Comparison of ENCODE assay signal across 13 mouse cellular contexts in the genomic region with DNA sequence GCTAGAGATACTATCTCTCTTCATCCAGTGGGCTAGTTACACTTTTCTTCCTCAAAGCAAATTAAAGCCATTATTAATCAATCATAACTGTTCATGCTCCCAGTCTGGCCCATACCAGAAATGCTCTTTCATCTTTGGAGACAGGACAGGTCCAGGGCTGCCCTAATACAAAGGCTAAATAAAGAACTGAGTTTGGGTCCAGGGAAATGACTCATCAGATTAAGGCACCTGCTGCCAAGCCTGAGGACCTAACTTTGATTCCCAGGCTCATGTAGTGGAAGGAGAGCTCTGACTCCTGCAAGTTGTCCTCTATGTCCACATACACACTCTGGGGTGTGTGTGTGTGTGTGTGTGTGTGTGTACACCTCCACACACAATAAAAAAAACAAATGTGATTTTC. TPM values are rescaled to one million over a fixed set of nuclear protein-coding genes. Genes with fewer than 3 reads are reported as not detected.
DNase-seq lines count a peak whose midpoint lies in the region; TF ChIP-seq lines count a peak whose summit lies in the region.
"Had no signal": no experiment of that assay in that cellular context is flagged by ENCODE, and none has a peak within 500 bp of the region (broad histone marks: within the 10 kb centered on the region; RNA-seq: fewer than 3 reads in every experiment).

No protein-coding gene starts in this region.

- TF ChIP-seq CTCF in gastrocnemius, adult 2 months (IDR thresholded peaks at IDR 0.05), result no peak

- no peak for DNase-seq in gastrocnemius, adult 2 months
- no peak for DNase-seq in gastrocnemius, postnatal 14 days
- peak; percentile 62 for DNase-seq in Muller cell, postnatal 12 days (ENCODE audit: inconsistent ontology term)
- peak; percentile 80 for DNase-seq in brain, adult 2 months (ENCODE audit: low read depth, low spot score)
- peak; percentile 55 to 56 for DNase-seq in heart, postnatal 10 days
- DNase-seq in left cerebral cortex, adult 11 months (ENCODE audit: low spot score), result no peak
- DNase-seq in lung, postnatal 25 days (ENCODE audit: low spot score), result no peak
- no peak for DNase-seq in embryo, embryonic 10 days (ENCODE audit: low spot score)
- DNase-seq: kidney, postnatal 36 days had no signal

- H3K4me3 ChIP-seq in gastrocnemius, adult 2 months, result no peak overlapping the region
- H3K4me3 ChIP-seq: embryonic facial prominence, embryonic 12.5 days; limb, embryonic 13.5 days; neural tube, embryonic 12.5 days had no signal

- intact Hi-C loops in gastrocnemius, adult 2 months (cut with DNase I), result no loop called here
- intact Hi-C loops in gastrocnemius, postnatal 14 days (cut with DNase I; ENCODE audit: low total_unique reads), result no loop called here
- intact Hi-C loops in heart, postnatal 10 days (cut with DNase I), result loop anchor here (1.0 to 5.0 kb wide), 2 partner anchors 50 to 145 kb away; no protein-coding TSS in a partner anchor

- H3K27ac ChIP-seq in gastrocnemius, adult 2 months, result peak overlapping the region; percentile 56; the same call in 1 of the 2 replicates
- H3K27ac ChIP-seq: embryonic facial prominence, embryonic 12.5 days; limb, embryonic 13.5 days; macrophage; neural tube, embryonic 12.5 days had no signal

RNA-seq across cellular contexts. Expression of a gene that starts 51.1 kb away (rescaled TPM):
- 10 to 100 TPM; 13.0 to 31.1 TPM for total RNA-seq in gastrocnemius, adult 2 months (2021)
- 10 to 100 TPM; 19.4 to 30.5 TPM for total RNA-seq in gastrocnemius, postnatal 14 days (2021)
- total RNA-seq in heart, postnatal 10 days (2021), result 10 to 100 TPM; 40.8 to 53.0 TPM

Comparison
In these comparisons a context has a peak if more than half of its experiments do, and no peak if none do; other contexts are left out.
1. DNase-seq: peak in Muller cell, postnatal 12 days (single experiment), brain, adult 2 months (single experiment) and heart, postnatal 10 days (2 of 2); none in gastrocnemius, adult 2 months (single experiment), gastrocnemius, postnatal 14 days (single experiment), left cerebral cortex, adult 11 months (single experiment), lung, postnatal 25 days (single experiment) and embryo, embryonic 10 days (single experiment).